Comparison of ENCODE assay signal across 19 mouse cellular contexts in genomic region chr5:110949791-110950190, GRCm38 (mm10).
DNase-seq lines count a peak whose midpoint lies in the region; ATAC-seq and TF ChIP-seq lines count a peak whose summit lies in the region.
"Had no signal": no experiment of that assay in that cellular context is flagged by ENCODE, and none has a peak within 500 bp of the region (broad histone marks: within the 10 kb centered on the region; RNA-seq: fewer than 3 reads in every experiment).

No protein-coding gene starts in this region.

- no peak overlapping the region for H3K4me3 ChIP-seq in forebrain, embryonic 14.5 days (ENCODE audit: low read depth, low read length)
- no peak overlapping the region for H3K4me3 ChIP-seq in forebrain, embryonic 12.5 days (replicated peaks)
- no peak overlapping the region for H3K4me3 ChIP-seq in lung, embryonic 15.5 days
- H3K4me3 ChIP-seq in MEL (ENCODE audit: control insufficient read depth in 1 of 2, insufficient read depth in 1 of 2, low read depth in 2 of 2, low read length in 2 of 2): no peak overlapping the region
- H3K4me3 ChIP-seq: embryonic facial prominence, embryonic 13.5 days; layer of hippocampus, adult 2 months; stomach, embryonic 15.5 days had no signal

- no peak overlapping the region for H3K4me2 ChIP-seq in forebrain, embryonic 14.5 days (ENCODE audit: low read length)
- H3K4me2 ChIP-seq in forebrain, embryonic 12.5 days: no peak overlapping the region
- H3K4me2 ChIP-seq in lung, embryonic 15.5 days: no peak overlapping the region
- H3K4me2 ChIP-seq: embryonic facial prominence, embryonic 13.5 days; stomach, embryonic 15.5 days had no signal

- 45% methylated on average over 3 of the region's 3 CpGs for WGBS in forebrain, embryonic 14.5 days
- WGBS in forebrain, embryonic 12.5 days: 61% methylated on average over 3 of the region's 3 CpGs
- WGBS in lung, embryonic 15.5 days: 29% methylated on average over 3 of the region's 3 CpGs

- H3K79me2 ChIP-seq in MEL (ENCODE audit: control insufficient read depth, insufficient read depth, low read length, poor library complexity): no peaks in the 10 kb centered on the region

- peaks cover 6% of the 10 kb centered on the region; the same call in 1 of the 2 replicates for H3K4me1 ChIP-seq in forebrain, embryonic 14.5 days (ENCODE audit: control insufficient read depth, insufficient read depth, low read length)
- peaks cover 10% of the 10 kb centered on the region; the same call in 1 of the 2 replicates for H3K4me1 ChIP-seq in forebrain, embryonic 12.5 days
- no peaks in the 10 kb centered on the region for H3K4me1 ChIP-seq in lung, embryonic 15.5 days
- H3K4me1 ChIP-seq in MEL (ENCODE audit: control insufficient read depth in 1 of 2, insufficient read depth in 2 of 2, low read length in 2 of 2): peaks cover 6 to 7% of the 10 kb centered on the region in 2 experiments
- H3K4me1 ChIP-seq: stomach, embryonic 15.5 days had no signal

- no peak for TF ChIP-seq CTCF in MEL (IDR thresholded peaks at IDR 0.05 in 2 of 3, conservative IDR thresholded peaks at IDR 0.05 in 1 of 3; ENCODE audit: control insufficient read depth in 1 of 3, insufficient read depth in 1 of 3, low read depth in 2 of 3, low read length in 3 of 3, poor library complexity in 1 of 3, severe bottlenecking in 1 of 3)
- TF ChIP-seq CTCF in brain, embryonic 14.5 days (IDR thresholded peaks at IDR 0.05; ENCODE audit: borderline replicate concordance, extremely low read depth, insufficient read depth, insufficient read length): no peak

- H3K27me3 ChIP-seq in forebrain, embryonic 14.5 days (replicated peaks; ENCODE audit: control insufficient read depth, insufficient read depth, low read length): no peaks in the 10 kb centered on the region
- no peaks in the 10 kb centered on the region for H3K27me3 ChIP-seq in forebrain, embryonic 12.5 days
- H3K27me3 ChIP-seq in lung, embryonic 15.5 days: no peaks in the 10 kb centered on the region
- H3K27me3 ChIP-seq in MEL (ENCODE audit: control insufficient read depth in 1 of 2, insufficient read depth in 2 of 2, low read length in 2 of 2): no peaks in the 10 kb centered on the region
- H3K27me3 ChIP-seq: embryonic facial prominence, embryonic 13.5 days; stomach, embryonic 15.5 days had no signal

- H3K9me3 ChIP-seq in forebrain, embryonic 14.5 days (replicated peaks; ENCODE audit: control insufficient read depth, low read length): no peaks in the 10 kb centered on the region
- H3K9me3 ChIP-seq in forebrain, embryonic 12.5 days: no peaks in the 10 kb centered on the region
- H3K9me3 ChIP-seq in lung, embryonic 15.5 days: no peaks in the 10 kb centered on the region
- no peaks in the 10 kb centered on the region for H3K9me3 ChIP-seq in MEL (replicated peaks; ENCODE audit: insufficient read depth, low read length)
- H3K9me3 ChIP-seq: embryonic facial prominence, embryonic 13.5 days; stomach, embryonic 15.5 days had no signal

- intact Hi-C loops in left cerebral cortex, postnatal 4 days (cut with DNase I): no loop called here

- DNase-seq in forebrain, embryonic 14.5 days (ENCODE audit: low spot score): peak; percentile 87
- DNase-seq in lung, adult 18-20 months: no peak
- DNase-seq in MEL (ENCODE audit: low read depth, low spot score): peak; percentile 10
- DNase-seq in brain, embryonic 14.5 days (ENCODE audit: low read depth): peak; percentile 89
- DNase-seq in urinary bladder, postnatal 10 days (ENCODE audit: low spot score): no peak
- no peak for DNase-seq in left cerebral cortex, postnatal 4 days
- DNase-seq: adrenal gland, postnatal 25 days; cerebellum, postnatal 10 days; gastrocnemius, postnatal 14 days; kidney, adult 11 months; kidney, postnatal 10 days; layer of hippocampus, postnatal 36 days; liver; right cerebral cortex, postnatal 25 days had no signal

- H3K36me3 ChIP-seq in forebrain, embryonic 14.5 days (ENCODE audit: control insufficient read depth, insufficient read depth, low read length): no peaks in the 10 kb centered on the region
- no peaks in the 10 kb centered on the region for H3K36me3 ChIP-seq in forebrain, embryonic 12.5 days (replicated peaks)
- H3K36me3 ChIP-seq in lung, embryonic 15.5 days: no peaks in the 10 kb centered on the region
- H3K36me3 ChIP-seq in MEL (ENCODE audit: control insufficient read depth in 1 of 2, insufficient read depth in 2 of 2, low read length in 2 of 2): peaks cover 0 to 3% of the 10 kb centered on the region in 2 experiments; a peak in 2 of 4 replicates
- H3K36me3 ChIP-seq: embryonic facial prominence, embryonic 13.5 days; stomach, embryonic 15.5 days had no signal

- no peak overlapping the region for H3K9ac ChIP-seq in forebrain, embryonic 14.5 days (ENCODE audit: low read length)
- H3K9ac ChIP-seq in forebrain, embryonic 12.5 days: no peak overlapping the region
- H3K9ac ChIP-seq in lung, embryonic 15.5 days: no peak overlapping the region
- H3K9ac ChIP-seq in MEL (ENCODE audit: control insufficient read depth, low read depth, low read length, poor library complexity, severe bottlenecking): no peak overlapping the region
- H3K9ac ChIP-seq: embryonic facial prominence, embryonic 13.5 days; stomach, embryonic 15.5 days had no signal

- H3K27ac ChIP-seq in forebrain, embryonic 14.5 days (ENCODE audit: low read depth, low read length): 0 out of 2 replicates have a peak overlapping the region, but pooled peaks have one; percentile 33
- H3K27ac ChIP-seq in forebrain, embryonic 12.5 days: no peak overlapping the region
- H3K27ac ChIP-seq in lung, embryonic 15.5 days: no peak overlapping the region; the same call in 1 of the 2 replicates
- H3K27ac ChIP-seq in MEL (ENCODE audit: control insufficient read depth, low read depth, low read length): no peak overlapping the region
- H3K27ac ChIP-seq: embryonic facial prominence, embryonic 13.5 days; layer of hippocampus, adult 2 months; stomach, embryonic 15.5 days had no signal

- no peak for TF ChIP-seq EP300 in MEL (IDR thresholded peaks at IDR 0.05; ENCODE audit: low read depth in 1 of 2, low read length in 2 of 2)

- peak; percentile 88; the same call in 1 of the 2 replicates for ATAC-seq in forebrain, embryonic 14.5 days
- ATAC-seq in forebrain, embryonic 12.5 days (ENCODE audit: low FRiP score): no peak
- ATAC-seq in lung, embryonic 15.5 days (ENCODE audit: borderline replicate concordance, extremely low read depth, low FRiP score, low TSS enrichment): peak; percentile 59; the same call in 1 of the 2 replicates

- no peak for TF ChIP-seq POLR2A in MEL (IDR thresholded peaks at IDR 0.05; ENCODE audit: control insufficient read depth in 1 of 2, insufficient read depth in 1 of 2, low read depth in 1 of 2, low read length in 2 of 2, poor library complexity in 1 of 2)
- no peak for TF ChIP-seq POLR2A in brain, embryonic 14.5 days (IDR thresholded peaks at IDR 0.05; ENCODE audit: borderline replicate concordance, extremely low read depth, insufficient read depth, insufficient read length, poor library complexity, severe bottlenecking)

- no peak for TF ChIP-seq RAD21 in MEL (IDR thresholded peaks at IDR 0.05; ENCODE audit: low read depth, low read length)

TF ChIP-seq in MEL, 35 proteins besides CTCF, POLR2A, EP300 and RAD21:
- no peak for TF ChIP-seq JUND (IDR thresholded peaks at IDR 0.05; ENCODE audit: low read depth, low read length)
- no peak for TF ChIP-seq ELF1 (IDR thresholded peaks at IDR 0.05; ENCODE audit: low read depth, low read length)
- TF ChIP-seq TBP (IDR thresholded peaks at IDR 0.05; ENCODE audit: low read depth, low read length): no peak
- TF ChIP-seq HCFC1 (IDR thresholded peaks at IDR 0.05; ENCODE audit: low read depth, low read length): no peak
- TF ChIP-seq MXI1 (IDR thresholded peaks at IDR 0.05; ENCODE audit: low read depth, low read length): no peak
- no peak for TF ChIP-seq GATA1 (IDR thresholded peaks at IDR 0.05; ENCODE audit: low read depth, low read length)
- TF ChIP-seq ZKSCAN1 (IDR thresholded peaks at IDR 0.05; ENCODE audit: low read depth, low read length): no peak
- TF ChIP-seq E2F4 (IDR thresholded peaks at IDR 0.05; ENCODE audit: borderline replicate concordance, low read depth, low read length): no peak
TF ChIP-seq in MEL: peak in this region for 0.

Comparison
In these comparisons a context has a peak if more than half of its experiments do, and no peak if none do; other contexts are left out.
1. DNase-seq: peak in forebrain, embryonic 14.5 days (single experiment), MEL (single experiment) and brain, embryonic 14.5 days (single experiment); none in lung, adult 18-20 months (0 of 2), urinary bladder, postnatal 10 days (single experiment) and left cerebral cortex, postnatal 4 days (single experiment).